Mouse (Mus musculus) CH12.LX (cell line): ENCODE data around the gene Gm47959. TPM values are rescaled to one million over a fixed set of nuclear protein-coding genes. Genes with fewer than 3 reads are reported as not detected.

ENCODE experiments used
- DNase-seq: peaks from one replicate; pipeline ENCODE4 v3.0.0-alpha.2; 2013; ENCODE audit errors: extremely low read depth
- H3K27ac ChIP-seq: 2 replicates; pipeline ENCODE4 v1.5.1; 2012; ENCODE audit warnings: low read depth, mild to moderate bottlenecking, control low read depth, moderate library complexity; ENCODE audit not compliant: insufficient read depth
- H3K27me3 ChIP-seq: replicated peaks from 2 replicates; pipeline ENCODE3; 2012; ENCODE audit warnings: inconsistent platforms
- H3K36me3 ChIP-seq, 2 experiments: replicated peaks in 1 of 2; 2 replicates each; pipeline versions ENCODE3 to v1.6.1; 2012; ENCODE audit warnings: inconsistent platforms in 1 of 2, low read length in 1 of 2, mild to moderate bottlenecking in 1 of 2, mixed read lengths in 1 of 2, moderate library complexity in 1 of 2; ENCODE audit not compliant: control insufficient read depth in 1 of 2, insufficient read depth in 1 of 2
- H3K4me1 ChIP-seq, 2 experiments: 2 replicates each; pipeline ENCODE4 v1.6.1; 2012; ENCODE audit warnings: inconsistent platforms in 1 of 2, moderate library complexity in 1 of 2; ENCODE audit not compliant: insufficient read depth in 2 of 2, control insufficient read depth in 1 of 2
- H3K4me2 ChIP-seq: 2 replicates; pipeline ENCODE4 v1.6.1; 2012; ENCODE audit warnings: low read depth, mild to moderate bottlenecking, control low read depth; ENCODE audit not compliant: poor library complexity, insufficient read depth, severe bottlenecking
- H3K4me3 ChIP-seq, 3 experiments: fragments of 150-350 bp in 1 of 3; sonication (generic) in 1 of 3; replicated peaks in 1 of 3; 2 replicates each; pipeline versions ENCODE3 to v1.5.1; 2011 to 2012; ENCODE audit warnings: low read depth in 2 of 3, low read length in 2 of 3, mild to moderate bottlenecking in 2 of 3, moderate library complexity in 2 of 3, control low read depth in 1 of 3, improper control_type of control experiment in 1 of 3, inconsistent platforms in 1 of 3, mixed read lengths in 1 of 3; ENCODE audit not compliant: poor library complexity in 1 of 3
- H3K79me2 ChIP-seq: replicated peaks from 2 replicates; pipeline ENCODE4 v1.6.1; 2012; ENCODE audit warnings: mild to moderate bottlenecking, moderate library complexity; ENCODE audit not compliant: control insufficient read depth, poor library complexity, insufficient read depth, severe bottlenecking; ENCODE audit errors: extremely low read depth
- H3K9ac ChIP-seq: 2 replicates; pipeline ENCODE4 v1.6.1; 2012; ENCODE audit warnings: low read depth, mild to moderate bottlenecking, control low read depth, moderate library complexity; ENCODE audit not compliant: insufficient read depth
- H3K9me3 ChIP-seq: replicated peaks from 2 replicates; pipeline ENCODE3; 2012; ENCODE audit warnings: low read length, inconsistent platforms, mixed read lengths
- BHLHE40 ChIP-seq: IDR thresholded peaks from 2 replicates; pipeline ENCODE4 v1.6.1; 2011; ENCODE audit warnings: mild to moderate bottlenecking, low read depth, low read length, improper control_type of control experiment
- CHD1 ChIP-seq: IDR thresholded peaks from 2 replicates; pipeline ENCODE4 v1.6.1; 2012; ENCODE audit warnings: low read depth, low read length, improper control_type of control experiment, inconsistent platforms
- CHD2 ChIP-seq: IDR thresholded peaks from 2 replicates; pipeline ENCODE4 v1.6.1; 2011; ENCODE audit warnings: low read length, improper control_type of control experiment
- EP300 ChIP-seq: IDR thresholded peaks from 2 replicates; pipeline ENCODE4 v1.6.1; 2011; ENCODE audit warnings: low read length, improper control_type of control experiment
- ETS1 ChIP-seq: conservative IDR thresholded peaks from 2 replicates; pipeline ENCODE4 v1.6.1; 2012; ENCODE audit warnings: low read depth, mild to moderate bottlenecking, inconsistent platforms, low read length, improper control_type of control experiment, moderate library complexity
- GABPA ChIP-seq: IDR thresholded peaks from 2 replicates; pipeline ENCODE4 v1.6.1; 2012; ENCODE audit warnings: low read depth, low read length, improper control_type of control experiment, inconsistent platforms; ENCODE audit not compliant: insufficient replicate concordance
- HCFC1 ChIP-seq: IDR thresholded peaks from 2 replicates; pipeline ENCODE4 v1.6.1; 2012; ENCODE audit warnings: low read depth, mild to moderate bottlenecking, inconsistent platforms, low read length, improper control_type of control experiment
- JUND ChIP-seq: conservative IDR thresholded peaks from 2 replicates; pipeline ENCODE4 v1.6.1; 2011; ENCODE audit warnings: low read depth, low read length, improper control_type of control experiment
- KAT2A ChIP-seq: IDR thresholded peaks from 2 replicates; pipeline ENCODE4 v1.6.1; 2012; ENCODE audit warnings: low read length, improper control_type of control experiment, inconsistent platforms; ENCODE audit not compliant: insufficient replicate concordance
- MAZ ChIP-seq: IDR thresholded peaks from 2 replicates; pipeline ENCODE4 v1.6.1; 2012; ENCODE audit warnings: low read depth, mild to moderate bottlenecking, inconsistent platforms, low read length, improper control_type of control experiment, moderate library complexity
- MXI1 ChIP-seq: IDR thresholded peaks from 2 replicates; pipeline ENCODE4 v1.6.1; 2011; ENCODE audit warnings: mild to moderate bottlenecking, low read depth, low read length, improper control_type of control experiment
- POLR2A ChIP-seq: IDR thresholded peaks from 2 replicates; pipeline ENCODE4 v1.6.1; 2011; ENCODE audit warnings: low read depth, mild to moderate bottlenecking, improper control_type of control experiment, low read length
- RAD21 ChIP-seq: IDR thresholded peaks from 2 replicates; pipeline ENCODE4 v1.6.1; 2011; ENCODE audit warnings: low read depth, mild to moderate bottlenecking, low read length, improper control_type of control experiment, moderate library complexity
- SIN3A ChIP-seq: IDR thresholded peaks from 2 replicates; pipeline ENCODE4 v1.6.1; 2012; ENCODE audit warnings: low read length, improper control_type of control experiment, inconsistent platforms
- USF1 ChIP-seq: IDR thresholded peaks from 2 replicates; pipeline ENCODE4 v1.6.1; 2014; ENCODE audit warnings: low read depth, mild to moderate bottlenecking, inconsistent platforms, low read length, improper control_type of control experiment
- ZC3H11A ChIP-seq: IDR thresholded peaks from 2 replicates; pipeline ENCODE4 v1.6.1; 2012; ENCODE audit warnings: low read depth, mild to moderate bottlenecking, inconsistent platforms, low read length, improper control_type of control experiment
- ZKSCAN1 ChIP-seq: IDR thresholded peaks from 2 replicates; pipeline ENCODE4 v1.6.1; 2012; ENCODE audit warnings: low read depth, inconsistent platforms, low read length, improper control_type of control experiment, borderline replicate concordance
- dilution Hi-C: fragments of 300-500 bp; cut with MboI; formaldehyde crosslinking; loops from 2 replicates; pipeline ENCODE4 v1.14.3; 2020; ENCODE audit warnings: low sequenced_read_pairs; ENCODE audit not compliant: extremely low pct_unique_long_range_greater_than_20kb, extremely low pct_ligation_motif_present
- in situ Hi-C: fragments of 300-500 bp; cut with MboI; formaldehyde crosslinking; loops from 3 replicates; pipeline ENCODE4 v1.14.3; 2019; ENCODE audit warnings: low sequenced_read_pairs, low pct_ligation_motif_present, low pct_unique_long_range_greater_than_20kb, mixed read lengths
- polyA plus RNA-seq: library from polyadenylated mRNA; unstranded; fragments of >175 nt; gene quantifications from 2 replicates; pipeline ENCODE4 v1.2.1, GENCODE M21; 2012; ENCODE audit warnings: low read depth; ENCODE audit not compliant: insufficient read length
- total RNA-seq, 2 experiments: library from RNA; depleted of rRNA; stranded (reverse); fragments of 300-350 nt in 1 of 2; fragments of >200 nt in 1 of 2; gene quantifications; 2 replicates each; pipeline ENCODE4 v1.2.3; 2012 to 2014

Gene Gm47959
- total and polyA plus RNA-seq, 3 experiments = not detected

- H3K27me3 ChIP-seq = no peaks in the 10 kb centered on the region
- H3K36me3 ChIP-seq = no peaks in the 10 kb centered on the region
- peaks cover 3 to 7% of the 10 kb centered on the region in 2 experiments; a peak in 2 of 4 replicates for H3K4me1 ChIP-seq
- H3K4me3 ChIP-seq = no peak overlapping the region
- in situ Hi-C loops = no loop called here
- dilution Hi-C loops = no loop called here
- no peak overlapping the region for H3K4me2 ChIP-seq
- no peaks in the 10 kb centered on the region for H3K9me3 ChIP-seq
- no peak for DNase-seq
- H3K79me2 ChIP-seq = no peaks in the 10 kb centered on the region
- H3K27ac ChIP-seq = no peak overlapping the region
- no peak overlapping the region for H3K9ac ChIP-seq
- TF ChIP-seq CHD2 = no peak
- TF ChIP-seq POLR2A = no peak
- TF ChIP-seq JUND = no peak
- TF ChIP-seq EP300 = no peak
- no peak for TF ChIP-seq ZC3H11A
- TF ChIP-seq BHLHE40 = no peak
- no peak for TF ChIP-seq CHD1
- TF ChIP-seq ETS1 = no peak
- TF ChIP-seq ZKSCAN1 = no peak
- no peak for TF ChIP-seq GABPA
- no peak for TF ChIP-seq KAT2A
- no peak for TF ChIP-seq USF1
- no peak for TF ChIP-seq MAZ
- no peak for TF ChIP-seq HCFC1
- TF ChIP-seq, all 38 proteins: peak for 0
These were observed 26.4 kb upstream of the Gm47959 start for GRCm38 (mm10) chr1:82973901-82974300.

GRCm38 (mm10) chr1:82974342-82974741 lies 26.0 kb upstream of the Gm47959 start:
- Histone ChIP-seq H3K79me2 (no peaks in the 10 kb centered on the region), H3K9me3 (no peaks in the 10 kb centered on the region), H3K4me2 (no peak overlapping the region), H3K27ac (no peak overlapping the region), H3K4me1 (peaks cover 3 to 7% of the 10 kb centered on the region in 2 experiments; a peak in 2 of 4 replicates), H3K4me3 (no peak overlapping the region), H3K27me3 (no peaks in the 10 kb centered on the region), H3K36me3 (no peaks in the 10 kb centered on the region), H3K9ac (no peak overlapping the region)
- TF ChIP-seq MXI1 (no peak), ETS1 (no peak), RAD21 (no peak), SIN3A (no peak), CHD1 (no peak)
- in situ Hi-C loops (no loop called here), dilution Hi-C loops (no loop called here)
- DNase-seq = no peak
